Mouse (Mus musculus) brain, embryonic 14.5 days (tissue): Measurements from ENCODE around the gene 1700017N19Rik.

ENCODE experiments used
- CTCF ChIP-seq: fragments of 200-500 bp; IDR thresholded peaks from 2 replicates; pipeline ENCODE4 v1.5.1; 2012; ENCODE audit warnings: inconsistent platforms, mild to moderate bottlenecking, moderate library complexity, borderline replicate concordance; ENCODE audit not compliant: insufficient read depth, insufficient read length; ENCODE audit errors: extremely low read depth
- POLR2A ChIP-seq: fragments of 200-500 bp; IDR thresholded peaks from 2 replicates; pipeline ENCODE4 v1.6.1; 2012; ENCODE audit warnings: mild to moderate bottlenecking, inconsistent platforms, borderline replicate concordance; ENCODE audit not compliant: poor library complexity, insufficient read depth, insufficient read length, severe bottlenecking; ENCODE audit errors: extremely low read depth

- TF ChIP-seq POLR2A (no peak), CTCF (no peak)
Observed at GRCm38 (mm10) chr10:100575294-100575693, 15.0 kb upstream of the 1700017N19Rik start.
